Mouse (Mus musculus) embryonic facial prominence, embryonic 12.5 days (tissue): ENCODE measurements at regions not wholly inside any gene's neighbourhood (a gene's known extent, or its start where the extent isn't known, plus 50 kb on each side); places are given as distances from the start of the nearest gene placed in this dataset.
A peak's percentile ranks its signal among the peaks of the same experiment; 100 is the strongest.

Experiments
- ATAC-seq: fragments of 200-750 bp; cut with Nextera tagmentation; 2 replicates; pipeline ENCODE4 v1.8.0; 2017; ENCODE audit not compliant: insufficient number of reproducible peaks, insufficient read depth, low FRiP score, low TSS enrichment
- H3K27ac ChIP-seq: fragments of 300-500 bp; sonication (generic); 2 replicates; pipeline ENCODE4 v1.5.1; 2016; ENCODE audit warnings: mild to moderate bottlenecking
- H3K27me3 ChIP-seq: fragments of 300-500 bp; sonication (generic); 2 replicates; pipeline ENCODE4 v1.6.1; 2016; ENCODE audit warnings: mild to moderate bottlenecking, moderate library complexity
- H3K36me3 ChIP-seq: fragments of 300-500 bp; sonication (generic); 2 replicates; pipeline ENCODE4 v1.6.1; 2016; ENCODE audit warnings: mild to moderate bottlenecking
- H3K4me1 ChIP-seq: fragments of 300-500 bp; sonication (generic); 2 replicates; pipeline ENCODE4 v1.6.1; 2016
- H3K4me2 ChIP-seq: fragments of 300-500 bp; sonication (generic); replicated peaks from 2 replicates; pipeline ENCODE4 v1.6.1; 2016; ENCODE audit warnings: mild to moderate bottlenecking, moderate library complexity
- H3K4me3 ChIP-seq: fragments of 300-500 bp; sonication (generic); 2 replicates; pipeline ENCODE4 v1.5.1; 2016; ENCODE audit warnings: mild to moderate bottlenecking
- H3K9ac ChIP-seq: fragments of 300-500 bp; sonication (generic); 2 replicates; pipeline ENCODE4 v1.6.1; 2016; ENCODE audit warnings: mild to moderate bottlenecking, moderate library complexity
- H3K9me3 ChIP-seq: fragments of 300-500 bp; sonication (generic); 2 replicates; pipeline ENCODE4 v1.6.1; 2016; ENCODE audit warnings: mild to moderate bottlenecking, moderate library complexity
- WGBS: fragments of 180-500 bp; shearing (Covaris S2); methylation state at CpG from one replicate; pipeline ENCODE4 v1.1.7; 2016; 5-methylcytosine and 5-hydroxymethylcytosine counted together

DNA sequence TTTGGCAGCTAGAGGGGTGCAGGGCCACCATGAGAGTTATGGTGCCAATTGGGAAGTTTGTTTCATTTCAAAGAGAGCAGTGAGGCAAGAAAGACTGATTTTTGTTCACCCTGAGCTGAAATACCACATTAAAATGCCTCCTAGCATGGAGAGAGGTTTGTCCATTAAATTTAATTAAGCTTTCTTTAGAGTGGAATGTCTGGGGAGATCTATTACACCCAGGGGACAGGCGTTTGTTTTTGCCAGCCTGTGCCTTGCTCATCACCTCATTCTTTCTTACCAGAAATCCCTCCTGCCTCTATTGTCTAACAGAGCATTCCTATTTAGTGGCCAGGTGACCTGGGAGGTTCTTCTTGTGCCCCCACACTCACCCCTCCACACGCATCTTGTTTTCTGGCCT lies 55.2 kb upstream of the Rcn1 start:
- H3K36me3 ChIP-seq, result no peaks in the 10 kb centered on the region
- no peak overlapping the region for H3K27ac ChIP-seq
- no peak for ATAC-seq
- 0 out of 2 replicates have a peak, but pooled peaks cover 2% of the 10 kb centered on the region for H3K4me1 ChIP-seq
- no peaks in the 10 kb centered on the region for H3K9me3 ChIP-seq
- H3K9ac ChIP-seq, result no peak overlapping the region
- H3K4me2 ChIP-seq, result no peak overlapping the region
- 49% methylated on average over 2 of the region's 2 CpGs for WGBS
- H3K27me3 ChIP-seq, result no peaks in the 10 kb centered on the region
- no peak overlapping the region for H3K4me3 ChIP-seq

DNA sequence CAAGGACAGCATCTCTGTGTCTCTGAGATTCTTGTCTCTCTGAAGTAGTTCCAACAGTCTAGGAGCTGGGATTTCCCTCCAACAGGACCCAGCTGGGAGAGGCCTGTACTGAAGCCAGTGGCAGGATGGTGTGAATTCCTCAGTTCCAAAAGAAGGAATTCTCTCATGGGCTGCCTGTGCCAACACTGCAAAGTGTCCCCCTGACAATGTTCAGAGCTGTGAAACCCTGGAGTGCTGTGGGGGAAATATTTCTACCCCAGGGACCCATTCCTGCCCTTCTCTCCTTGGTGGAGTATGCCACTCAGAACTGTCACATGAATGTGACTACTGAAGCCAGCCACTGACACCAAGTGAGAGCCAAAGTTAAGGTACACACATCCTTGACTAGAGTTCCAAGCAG lies 55.7 kb upstream of the Rcn1 start:
- no peak overlapping the region for H3K27ac ChIP-seq
- no peak overlapping the region for H3K4me3 ChIP-seq
- no peak overlapping the region for H3K9ac ChIP-seq
- H3K36me3 ChIP-seq, result no peaks in the 10 kb centered on the region
- H3K4me1 ChIP-seq, result 0 out of 2 replicates have a peak, but pooled peaks cover 2% of the 10 kb centered on the region
- ATAC-seq, result no peak
- no peak overlapping the region for H3K4me2 ChIP-seq
- H3K9me3 ChIP-seq, result no peaks in the 10 kb centered on the region
- no peaks in the 10 kb centered on the region for H3K27me3 ChIP-seq

DNA sequence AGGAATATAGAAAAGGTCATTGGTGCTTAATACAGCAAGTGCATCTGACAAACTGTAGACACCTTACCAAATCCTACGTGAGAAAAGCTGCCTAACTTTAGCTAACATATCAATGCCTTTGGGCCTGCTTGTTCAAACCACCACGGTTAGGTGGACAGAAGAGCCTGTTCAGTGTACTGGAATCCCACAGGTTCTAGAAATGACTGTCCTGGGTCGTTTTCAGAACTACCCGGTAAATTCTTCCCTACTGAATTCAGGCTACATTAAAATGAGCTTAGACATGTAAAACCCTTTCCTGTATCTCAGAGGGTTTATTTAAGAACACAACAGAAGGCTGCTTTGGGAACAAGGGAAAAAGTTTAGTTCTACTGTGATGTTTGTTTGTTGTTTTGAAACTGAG lies 59.5 kb upstream of the Rcn1 start:
- H3K4me2 ChIP-seq, result no peak overlapping the region
- no peaks in the 10 kb centered on the region for H3K9me3 ChIP-seq
- H3K9ac ChIP-seq, result no peak overlapping the region
- H3K27me3 ChIP-seq, result no peaks in the 10 kb centered on the region
- no peak overlapping the region for H3K27ac ChIP-seq
- H3K4me1 ChIP-seq, result 0 out of 2 replicates have a peak, but pooled peaks cover 2% of the 10 kb centered on the region
- 81% methylated on average over 4 of the region's 4 CpGs for WGBS
- no peaks in the 10 kb centered on the region for H3K36me3 ChIP-seq
- no peak for ATAC-seq
- no peak overlapping the region for H3K4me3 ChIP-seq

DNA sequence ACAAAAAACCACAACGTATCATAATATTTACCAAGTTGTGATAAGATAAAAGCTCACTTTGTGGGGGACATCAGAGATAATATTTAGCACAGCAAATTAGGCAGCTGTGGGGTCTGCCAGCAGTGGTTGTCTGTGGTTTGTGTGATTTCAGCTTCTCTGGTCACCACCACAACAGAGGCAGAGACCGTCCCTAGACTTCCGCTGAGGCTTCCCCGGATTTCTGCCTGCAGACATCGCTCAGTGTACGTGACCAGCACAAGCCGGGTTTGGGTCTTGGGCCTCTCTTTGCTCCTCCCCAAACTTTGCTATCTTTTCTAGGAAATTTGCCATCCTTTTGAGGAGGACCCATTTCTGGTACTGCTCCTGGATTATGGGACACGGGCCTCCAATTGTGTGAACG lies 60.4 kb upstream of the Rcn1 start:
- Histone ChIP-seq H3K27me3 (no peaks in the 10 kb centered on the region), H3K9ac (no peak overlapping the region), H3K4me2 (no peak overlapping the region), H3K27ac (no peak overlapping the region), H3K36me3 (no peaks in the 10 kb centered on the region), H3K4me3 (no peak overlapping the region), H3K4me1 (0 out of 2 replicates have a peak, but pooled peaks cover 1% of the 10 kb centered on the region), H3K9me3 (no peaks in the 10 kb centered on the region)
- no peak for ATAC-seq
- 73% methylated on average over 9 of the region's 9 CpGs for WGBS

DNA sequence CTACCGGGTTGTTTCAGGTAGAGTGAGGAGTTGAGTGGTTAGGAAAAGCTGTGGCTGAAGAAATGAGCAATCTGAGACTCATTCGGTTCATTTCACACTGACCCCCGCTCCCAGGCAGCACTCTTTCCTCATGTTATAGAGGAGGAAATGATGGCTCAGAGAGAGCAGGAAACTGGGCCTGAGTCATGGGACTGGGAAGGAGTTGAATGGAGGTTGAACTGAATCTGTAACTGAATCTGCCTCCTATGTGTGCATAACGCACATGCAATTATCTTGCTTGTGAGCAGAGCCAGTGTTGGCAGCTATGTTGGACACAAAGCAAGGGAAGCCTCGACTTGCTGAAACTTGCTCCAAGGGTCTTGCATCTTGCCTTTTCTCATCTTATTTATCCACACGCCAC lies 66.5 kb upstream of the Rcn1 start:
- Histone ChIP-seq H3K36me3 (no peaks in the 10 kb centered on the region), H3K9me3 (no peaks in the 10 kb centered on the region), H3K4me3 (no peak overlapping the region), H3K27me3 (no peaks in the 10 kb centered on the region), H3K27ac (no peak overlapping the region), H3K4me2 (no peak overlapping the region), H3K9ac (no peak overlapping the region), H3K4me1 (no peaks in the 10 kb centered on the region)
- WGBS, result 77% methylated on average over 6 of the region's 6 CpGs
- ATAC-seq, result no peak

DNA sequence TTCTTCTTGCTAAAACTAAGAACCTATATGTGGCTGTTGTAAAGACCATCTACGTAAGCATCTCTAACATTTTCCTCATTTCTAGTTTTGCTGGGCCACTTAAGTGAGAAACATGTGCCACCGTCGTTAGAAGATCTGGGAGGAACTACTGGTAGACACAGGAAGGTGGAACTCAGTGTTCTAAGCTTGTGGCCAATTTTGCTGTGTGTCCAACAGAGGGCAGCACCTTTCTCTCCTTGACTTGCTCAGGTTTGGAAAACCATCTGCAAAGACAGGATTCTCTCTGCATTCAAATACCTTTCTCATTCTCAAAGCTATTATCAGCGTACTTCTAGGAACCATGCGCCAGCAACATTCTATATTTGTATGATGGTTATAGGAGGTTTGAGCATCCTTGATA lies 69.8 kb upstream of the Rcn1 start:
- H3K27ac ChIP-seq, result no peak overlapping the region
- no peak overlapping the region for H3K4me3 ChIP-seq
- H3K4me1 ChIP-seq, result no peaks in the 10 kb centered on the region
- H3K27me3 ChIP-seq, result no peaks in the 10 kb centered on the region
- 36% methylated on average over 5 of the region's 5 CpGs for WGBS
- no peaks in the 10 kb centered on the region for H3K36me3 ChIP-seq
- ATAC-seq, result no peak
- H3K4me2 ChIP-seq, result no peak overlapping the region
- H3K9ac ChIP-seq, result no peak overlapping the region
- no peaks in the 10 kb centered on the region for H3K9me3 ChIP-seq

DNA sequence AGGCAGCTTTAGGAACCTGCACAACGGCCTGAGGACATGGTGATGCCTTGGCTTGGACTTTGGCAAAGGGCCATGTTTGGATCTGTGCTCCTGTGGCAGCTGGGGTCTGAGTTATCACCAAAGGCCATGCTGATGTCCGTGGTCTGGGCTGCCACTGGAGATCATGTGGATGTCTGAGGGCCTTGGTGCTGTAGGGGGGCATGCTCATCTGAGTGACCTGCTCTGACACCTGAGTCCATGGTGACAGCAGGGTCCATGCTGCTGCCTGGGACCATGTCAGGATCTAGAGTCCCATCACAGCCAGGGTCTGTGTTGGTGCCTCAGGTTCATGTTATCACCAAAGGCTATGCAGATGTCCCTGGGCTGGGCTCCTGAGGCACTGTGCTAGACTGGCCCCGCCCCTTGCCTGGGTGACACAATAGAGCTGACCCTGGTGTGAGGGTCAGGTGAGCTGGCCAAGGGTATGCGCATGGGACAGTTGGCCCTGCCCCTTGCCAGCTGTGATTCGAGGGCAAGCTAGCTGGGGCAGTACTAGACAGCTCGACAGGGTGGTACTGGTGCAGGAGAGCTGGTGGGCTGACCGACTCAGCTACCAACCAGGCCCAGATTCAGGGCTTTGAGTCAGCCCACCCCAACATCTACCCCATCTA lies 77.0 kb upstream of the Rcn1 start:
- peak; percentile 67; the same call in 1 of the 2 replicates for ATAC-seq
- no peak overlapping the region for H3K9ac ChIP-seq
- H3K27ac ChIP-seq, result no peak overlapping the region
- H3K4me3 ChIP-seq, result no peak overlapping the region
- H3K9me3 ChIP-seq, result no peaks in the 10 kb centered on the region
- H3K4me1 ChIP-seq, result no peaks in the 10 kb centered on the region
- H3K27me3 ChIP-seq, result no peaks in the 10 kb centered on the region
- no peak overlapping the region for H3K4me2 ChIP-seq
- 77% methylated on average over 7 of the region's 7 CpGs for WGBS
- no peaks in the 10 kb centered on the region for H3K36me3 ChIP-seq

DNA sequence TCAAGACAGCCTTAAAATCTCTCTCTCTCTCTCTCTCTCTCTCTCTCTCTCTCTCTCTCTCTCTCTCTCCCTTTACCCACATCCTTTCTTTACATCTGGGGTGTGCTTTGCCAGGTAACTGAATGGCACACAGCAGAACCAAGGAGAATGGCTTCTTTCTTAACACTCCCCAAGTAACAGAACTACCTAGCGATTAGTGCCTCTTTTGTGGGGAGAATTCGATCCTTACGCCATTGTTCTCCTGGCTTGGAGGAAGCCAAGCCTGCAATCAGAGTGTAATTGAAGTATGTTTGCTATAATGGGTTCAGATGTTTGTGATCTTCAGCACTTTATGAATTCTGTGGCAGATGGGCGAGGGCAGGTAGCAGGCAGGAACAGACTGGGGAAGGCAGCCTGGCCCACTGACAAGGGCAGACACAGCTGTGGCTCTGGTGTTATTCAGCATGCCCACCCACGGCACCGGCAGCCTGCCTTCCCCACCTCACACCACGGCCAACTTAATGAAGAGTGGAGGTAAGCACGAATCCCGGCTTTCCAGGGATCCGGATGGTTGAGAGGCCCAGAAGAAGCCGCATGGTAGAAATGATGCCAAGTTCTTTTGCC lies 83.0 kb upstream of the Rcn1 start:
- H3K27ac ChIP-seq, result no peak overlapping the region
- no peaks in the 10 kb centered on the region for H3K9me3 ChIP-seq
- no peaks in the 10 kb centered on the region for H3K4me1 ChIP-seq
- H3K27me3 ChIP-seq, result no peaks in the 10 kb centered on the region
- no peak overlapping the region for H3K4me3 ChIP-seq
- no peak overlapping the region for H3K4me2 ChIP-seq
- ATAC-seq, result 0 out of 2 replicates have a peak, but pooled peaks have one; percentile 47
- H3K36me3 ChIP-seq, result no peaks in the 10 kb centered on the region
- H3K9ac ChIP-seq, result no peak overlapping the region
- 61% methylated on average over 11 of the region's 11 CpGs for WGBS

DNA sequence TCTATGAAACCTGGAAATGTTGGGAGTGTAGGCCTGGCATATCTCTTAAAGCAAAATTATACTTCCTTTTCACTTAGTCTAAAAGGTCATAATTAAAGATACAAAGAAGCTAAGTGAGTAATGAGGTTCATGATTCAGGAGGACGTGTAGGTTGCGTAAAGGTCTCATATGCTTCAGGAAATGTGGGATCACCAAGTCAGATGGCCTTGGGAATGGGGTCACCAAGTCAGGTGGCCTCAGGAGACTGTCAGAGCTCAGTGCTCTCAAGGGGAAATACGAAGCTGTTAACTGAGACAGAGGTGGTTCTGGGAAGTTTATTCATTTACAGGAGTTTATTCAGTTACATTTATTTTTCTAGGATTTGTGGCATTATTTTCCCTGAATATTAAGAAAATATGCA lies 85.4 kb upstream of the Rcn1 start:
- no peak overlapping the region for H3K4me3 ChIP-seq
- no peaks in the 10 kb centered on the region for H3K4me1 ChIP-seq
- H3K27me3 ChIP-seq, result no peaks in the 10 kb centered on the region
- no peak for ATAC-seq
- no peak overlapping the region for H3K9ac ChIP-seq
- H3K4me2 ChIP-seq, result no peak overlapping the region
- no peaks in the 10 kb centered on the region for H3K36me3 ChIP-seq
- WGBS, result 53% methylated on average over 3 of the region's 3 CpGs
- H3K27ac ChIP-seq, result no peak overlapping the region
- H3K9me3 ChIP-seq, result no peaks in the 10 kb centered on the region

DNA sequence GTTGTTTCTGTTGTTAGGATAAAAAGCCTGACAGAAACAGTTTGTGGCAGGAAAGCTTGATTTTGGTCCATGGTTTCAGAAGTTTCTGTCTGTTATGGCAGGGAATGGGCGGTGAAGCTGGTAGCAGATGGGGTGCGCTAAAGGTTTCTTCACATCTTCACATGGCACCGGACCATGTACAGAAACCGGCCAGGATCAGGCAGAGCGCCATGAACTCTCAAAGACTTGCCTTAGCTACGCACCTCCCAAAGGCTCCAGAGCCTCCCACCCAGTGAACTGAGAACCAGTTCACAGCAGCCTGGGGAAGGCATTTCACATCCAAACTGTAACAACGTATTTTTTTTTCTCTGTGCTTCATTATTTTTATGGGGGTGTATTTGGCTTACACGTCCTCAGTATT lies 86.2 kb upstream of the Rcn1 start:
- Histone ChIP-seq H3K27me3 (no peaks in the 10 kb centered on the region), H3K9me3 (no peaks in the 10 kb centered on the region), H3K4me1 (no peaks in the 10 kb centered on the region), H3K4me3 (no peak overlapping the region), H3K36me3 (no peaks in the 10 kb centered on the region), H3K9ac (no peak overlapping the region), H3K4me2 (no peak overlapping the region), H3K27ac (no peak overlapping the region)
- WGBS, result 88% methylated on average over 8 of the region's 8 CpGs
- ATAC-seq, result no peak

DNA sequence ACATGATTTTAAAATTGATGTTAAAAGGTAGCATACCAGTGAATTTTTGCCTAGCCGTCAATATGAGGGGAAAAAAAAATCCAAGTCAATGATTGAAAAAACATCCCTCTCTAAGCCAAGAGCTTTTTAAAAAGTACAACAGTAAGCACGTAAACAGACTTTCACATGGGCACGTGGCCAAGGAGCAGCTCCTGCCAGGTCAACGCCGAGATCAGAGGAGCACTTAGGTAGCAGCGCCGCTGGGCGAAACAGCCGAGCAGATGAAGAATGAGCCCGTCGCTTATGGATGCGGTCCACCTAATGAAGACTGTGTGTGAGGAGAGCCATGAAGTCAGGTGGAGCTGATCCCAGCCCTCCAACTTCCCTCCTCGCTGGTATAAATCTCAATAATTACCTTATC lies 96.7 kb upstream of the Rcn1 start:
- Histone ChIP-seq H3K4me2 (no peak overlapping the region), H3K27me3 (no peaks in the 10 kb centered on the region), H3K4me1 (no peaks in the 10 kb centered on the region), H3K4me3 (no peak overlapping the region), H3K9me3 (no peaks in the 10 kb centered on the region), H3K9ac (no peak overlapping the region), H3K27ac (no peak overlapping the region), H3K36me3 (no peaks in the 10 kb centered on the region)
- no peak for ATAC-seq
- 87% methylated on average over 13 of the region's 13 CpGs for WGBS

DNA sequence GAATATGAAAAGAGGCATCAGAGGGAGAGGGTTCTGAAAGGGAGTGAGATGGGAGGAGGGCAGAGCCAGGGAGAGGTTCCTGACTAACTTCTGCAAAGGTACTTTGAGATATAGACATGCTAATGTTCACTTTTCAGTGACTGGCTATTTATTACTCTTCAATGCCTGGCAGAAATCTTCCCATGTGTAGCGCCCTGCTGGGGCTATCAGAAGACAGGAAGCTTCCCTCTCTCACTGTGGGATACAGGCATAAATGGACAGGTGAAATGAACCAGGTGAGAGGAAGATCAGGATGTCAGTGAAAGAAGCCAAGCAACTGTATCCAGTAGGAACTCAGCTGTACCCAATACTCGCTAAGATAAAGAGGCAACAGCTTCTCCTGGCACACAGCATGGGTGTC lies 105.1 kb upstream of the Rcn1 start:
- H3K9ac ChIP-seq, result no peak overlapping the region
- H3K9me3 ChIP-seq, result no peaks in the 10 kb centered on the region
- H3K4me1 ChIP-seq, result no peaks in the 10 kb centered on the region
- H3K36me3 ChIP-seq, result no peaks in the 10 kb centered on the region
- no peak for ATAC-seq
- no peak overlapping the region for H3K4me3 ChIP-seq
- H3K4me2 ChIP-seq, result no peak overlapping the region
- H3K27ac ChIP-seq, result no peak overlapping the region
- no peaks in the 10 kb centered on the region for H3K27me3 ChIP-seq
- 56% methylated on average over 2 of the region's 2 CpGs for WGBS
